Mouse (Mus musculus) erythroblast, embryonic 14.5 days (primary cell): ENCODE data around the gene Snx15. TPM values are rescaled to one million over a fixed set of nuclear protein-coding genes. Genes with fewer than 3 reads are reported as not detected.

ENCODE experiments used
- H3K27me3 ChIP-seq: 2 replicates; pipeline ENCODE4 v1.6.1; 2012; ENCODE audit warnings: inconsistent platforms; ENCODE audit not compliant: control insufficient read depth
- H3K36me3 ChIP-seq: 2 replicates; pipeline ENCODE4 v1.6.1; 2012; ENCODE audit warnings: mild to moderate bottlenecking, inconsistent platforms; ENCODE audit not compliant: control insufficient read depth
- H3K4me1 ChIP-seq: 2 replicates; pipeline ENCODE4 v1.6.1; 2012; ENCODE audit warnings: inconsistent platforms; ENCODE audit not compliant: control insufficient read depth
- H3K4me3 ChIP-seq: replicated peaks from 2 replicates; pipeline ENCODE3; 2012; ENCODE audit warnings: moderate library complexity, mild to moderate bottlenecking, inconsistent platforms
- H3K9me3 ChIP-seq: 2 replicates; pipeline ENCODE4 v1.6.1; 2012; ENCODE audit warnings: low read length, inconsistent platforms, mixed read lengths; ENCODE audit not compliant: control insufficient read depth
- GATA1 ChIP-seq: IDR thresholded peaks from 2 replicates; pipeline ENCODE4 v1.6.1; 2012; ENCODE audit warnings: low read length, inconsistent platforms, mixed read lengths
- TAL1 ChIP-seq: IDR thresholded peaks from 3 replicates; pipeline ENCODE4 v1.6.1; 2012; ENCODE audit warnings: low read length, inconsistent platforms, mixed read lengths
- polyA plus RNA-seq: library from polyadenylated mRNA; stranded (reverse); fragments of >175 nt; gene quantifications from 2 replicates; pipeline ENCODE4 v1.2.3, GENCODE M21; 2012

The Snx15 gene
- polyA plus RNA-seq, 1 experiment = 91.3 TPM

DNA sequence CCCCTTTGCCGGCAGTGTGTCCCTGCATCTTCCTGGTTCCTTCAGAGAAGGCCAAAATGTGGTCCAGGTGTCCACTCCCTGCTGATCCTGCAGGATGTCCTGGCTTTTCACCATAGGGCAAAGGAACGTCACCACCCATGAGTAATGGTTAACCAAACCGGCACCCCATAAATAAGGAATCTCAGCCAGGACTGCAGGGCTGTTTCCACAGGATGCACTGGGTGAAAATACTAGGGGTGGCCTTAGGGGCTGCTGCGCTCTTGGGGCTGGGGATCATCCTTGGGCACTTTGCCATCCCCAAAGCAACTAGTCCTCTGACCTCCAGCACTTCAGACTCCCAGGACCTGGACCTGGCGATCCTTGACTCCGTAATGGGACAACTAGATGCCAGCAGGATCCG lies 22.5 kb downstream of the Snx15 start, which contains the start of gene Naaladl1:
Gene Naaladl1, plus strand, starts transcription at position 197 of the 400 bp plus-strand sequence.
- peaks cover 42% of the 10 kb centered on the region for H3K4me1 ChIP-seq
- no peak within 1 kb of the TSS for H3K4me3 ChIP-seq
- H3K27me3 ChIP-seq = no peaks in the 10 kb centered on the region
- no peak for TF ChIP-seq GATA1
- TF ChIP-seq TAL1 = no peak
- no peaks in the 10 kb centered on the region for H3K9me3 ChIP-seq
- H3K36me3 ChIP-seq = peaks cover 13% of the 10 kb centered on the region

- Histone ChIP-seq H3K4me1 (peaks cover 49% of the 10 kb centered on the region), H3K27me3 (no peaks in the 10 kb centered on the region), H3K36me3 (peaks cover 23% of the 10 kb centered on the region), H3K9me3 (no peaks in the 10 kb centered on the region), H3K4me3 (no peak overlapping the region)
- TF ChIP-seq TAL1 = no peak
- TF ChIP-seq GATA1 = no peak
These were observed 23.6 kb downstream of the Snx15 start for GRCm38 (mm10) chr19:6104476-6104875.

DNA sequence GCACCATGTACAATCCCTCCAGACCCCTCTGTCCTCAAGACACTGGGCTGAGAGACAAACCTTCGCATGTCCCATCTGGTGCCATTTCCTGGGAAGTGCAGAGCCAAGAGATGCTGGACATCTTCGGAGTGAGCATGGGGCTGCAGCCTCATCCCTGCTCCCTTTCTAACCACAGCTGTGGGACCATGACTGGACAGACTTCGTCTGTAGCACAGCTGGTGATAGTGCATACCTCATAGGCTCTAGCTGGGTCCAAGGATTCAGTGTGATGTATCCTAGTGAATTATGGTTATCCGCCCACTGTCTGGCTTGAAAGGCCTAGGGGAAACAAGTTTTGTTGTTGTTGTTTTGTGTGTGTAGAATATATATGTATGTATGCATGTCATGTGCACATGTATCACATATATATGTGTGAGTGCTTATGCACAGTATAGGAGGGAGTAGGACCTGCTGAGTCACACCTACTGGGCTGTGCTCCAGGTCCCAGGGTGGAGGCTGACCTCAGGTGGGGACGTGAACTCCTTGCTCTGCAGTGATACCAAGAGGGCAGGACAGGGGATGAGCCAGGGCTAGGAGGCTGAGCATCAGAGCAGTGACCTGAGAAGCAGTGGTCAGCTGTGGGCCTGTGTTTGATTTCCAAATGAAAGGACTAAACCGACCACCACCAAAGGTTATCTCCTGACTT lies 25.8 kb downstream of the Snx15 start:
- H3K9me3 ChIP-seq = no peaks in the 10 kb centered on the region
- H3K27me3 ChIP-seq = no peaks in the 10 kb centered on the region
- peaks cover 51% of the 10 kb centered on the region for H3K4me1 ChIP-seq
- TF ChIP-seq GATA1 (no peak), TAL1 (no peak)
- peaks cover 37% of the 10 kb centered on the region for H3K36me3 ChIP-seq
- peak overlapping the region; percentile 7 for H3K4me3 ChIP-seq

GRCm38 (mm10) chr19:6101186-6101585 lies 26.9 kb downstream of the Snx15 start:
- Histone ChIP-seq H3K36me3 (peaks cover 47% of the 10 kb centered on the region), H3K9me3 (no peaks in the 10 kb centered on the region), H3K4me3 (no peak overlapping the region), H3K27me3 (no peaks in the 10 kb centered on the region), H3K4me1 (peaks cover 50% of the 10 kb centered on the region)
- TF ChIP-seq GATA1 (no peak), TAL1 (no peak)

GRCm38 (mm10) chr19:6097847-6098246 lies 30.3 kb downstream of the Snx15 start:
- Histone ChIP-seq H3K4me1 (peaks cover 25% of the 10 kb centered on the region), H3K27me3 (no peaks in the 10 kb centered on the region), H3K4me3 (no peak overlapping the region), H3K36me3 (peaks cover 75% of the 10 kb centered on the region), H3K9me3 (no peaks in the 10 kb centered on the region)
- TF ChIP-seq TAL1 = no peak
- no peak for TF ChIP-seq GATA1

DNA sequence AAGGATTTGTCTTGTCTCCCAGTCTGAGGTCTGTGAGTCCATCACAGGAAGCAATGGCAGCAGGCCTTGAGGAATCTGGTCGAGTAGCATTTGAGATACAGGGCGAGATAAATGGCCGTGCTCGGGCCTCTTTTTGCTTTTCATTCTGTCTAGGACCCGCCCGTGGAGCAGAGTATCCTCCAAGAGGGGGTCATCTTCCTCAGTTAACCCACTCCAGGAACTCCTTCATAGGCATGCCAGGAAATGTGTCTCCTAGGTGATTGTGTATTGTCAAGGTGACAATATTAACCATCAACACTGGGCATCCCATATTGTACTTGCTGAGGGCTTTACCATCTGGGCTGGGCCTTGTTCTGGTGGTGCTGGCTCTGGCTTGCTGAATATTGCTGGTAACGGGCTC lies 34.0 kb downstream of the Snx15 start, which contains the start of gene AC131692.1:
Gene AC131692.1, plus strand, starts transcription at position 301 of the 400 bp plus-strand sequence.
- Histone ChIP-seq H3K4me1 (peaks cover 18% of the 10 kb centered on the region), H3K36me3 (peaks cover 98% of the 10 kb centered on the region), H3K9me3 (no peaks in the 10 kb centered on the region), H3K27me3 (no peaks in the 10 kb centered on the region), H3K4me3 (no peak within 1 kb of the TSS)
- TF ChIP-seq GATA1 (no peak), TAL1 (no peak)

DNA sequence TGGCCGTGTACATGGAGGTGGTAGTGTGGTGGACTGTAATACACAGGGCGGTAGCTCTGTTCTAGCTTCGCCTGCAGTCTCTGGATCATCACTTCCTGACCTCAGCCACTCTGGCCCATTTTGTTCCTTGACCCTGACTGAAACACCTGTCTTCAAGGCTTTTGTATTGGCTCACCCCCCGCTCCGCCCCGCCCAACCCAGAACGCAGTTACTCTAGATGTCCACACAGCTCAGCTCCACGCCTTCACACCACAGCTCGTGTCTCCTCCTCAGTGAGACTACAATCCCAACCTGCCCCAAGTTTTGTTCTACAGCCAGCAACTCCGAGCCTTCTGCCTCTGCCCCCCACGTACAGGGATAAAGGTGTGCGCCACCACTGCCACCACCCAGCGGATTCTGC lies 39.3 kb downstream of the Snx15 start:
- Histone ChIP-seq H3K4me1 (peaks cover 58% of the 10 kb centered on the region), H3K27me3 (no peaks in the 10 kb centered on the region), H3K36me3 (peaks cover 84% of the 10 kb centered on the region), H3K4me3 (no peak overlapping the region), H3K9me3 (no peaks in the 10 kb centered on the region)
- TF ChIP-seq TAL1 (no peak), GATA1 (no peak)

- Histone ChIP-seq H3K36me3 (peaks cover 82% of the 10 kb centered on the region), H3K27me3 (no peaks in the 10 kb centered on the region), H3K9me3 (no peaks in the 10 kb centered on the region), H3K4me1 (peaks cover 55% of the 10 kb centered on the region), H3K4me3 (peak overlapping the region; percentile 76)
- TF ChIP-seq TAL1 = no peak
- TF ChIP-seq GATA1 = no peak
These were observed 42.7 kb downstream of the Snx15 start for GRCm38 (mm10) chr19:6085417-6085879.

GRCm38 (mm10) chr19:6084478-6085248 lies 43.4 kb downstream of the Snx15 start, which contains the start of the genes Zfpl1 and Cdca5:
TSS of gene Zfpl1 (minus strand) at chr19:6084956.
TSS of gene Cdca5 (plus strand) at chr19:6084983.
- peaks cover 48% of the 10 kb centered on the region for H3K4me1 ChIP-seq
- H3K9me3 ChIP-seq = no peaks in the 10 kb centered on the region
- TF ChIP-seq TAL1 (no peak), GATA1 (no peak)
- H3K4me3 ChIP-seq = peak within 1 kb of the TSS; percentile 76
- no peaks in the 10 kb centered on the region for H3K27me3 ChIP-seq
- peaks cover 82% of the 10 kb centered on the region for H3K36me3 ChIP-seq
